Mouse (Mus musculus): ENCODE measurements around the gene Mdfi. TPM values are rescaled to one million over a fixed set of nuclear protein-coding genes. Genes with fewer than 3 reads are reported as not detected.
A peak's percentile ranks its signal among the peaks of the same experiment; 100 is the strongest.

The Mdfi gene
- 28.9 and 35.9 TPM in 2 replicates for polyA plus RNA-seq (2015; fragmentation: Nextera tagmentation; extraction: Ambion mirVana)

GRCm38 (mm10) chr17:47834482-47834767 is at the start of gene Mdfi:
TSS of gene Mdfi (minus strand) at chr17:47834691.
- peak within 1 kb of the TSS; percentile 90 for H3K4me2 ChIP-seq
- H3K36me3 ChIP-seq, result peaks cover 17% of the 10 kb centered on the region; the same call in 1 of the 2 replicates
- peak within 1 kb of the TSS; percentile 93 for H3K4me3 ChIP-seq
- H3K9me3 ChIP-seq, result no peaks in the 10 kb centered on the region
- peaks cover 3% of the 10 kb centered on the region; the same call in 1 of the 2 replicates for H3K27me3 ChIP-seq
- peak within 1 kb of the TSS; percentile 90 for H3K9ac ChIP-seq
- H3K27ac ChIP-seq, result peak within 1 kb of the TSS; percentile 96
- 7% methylated on average over 18 of the region's 18 CpGs for WGBS
- ATAC-seq (ENCODE audit: insufficient number of reproducible peaks, insufficient read depth, low FRiP score, low TSS enrichment, low read depth), result no peak
- peaks cover 44% of the 10 kb centered on the region for H3K4me1 ChIP-seq

DNA sequence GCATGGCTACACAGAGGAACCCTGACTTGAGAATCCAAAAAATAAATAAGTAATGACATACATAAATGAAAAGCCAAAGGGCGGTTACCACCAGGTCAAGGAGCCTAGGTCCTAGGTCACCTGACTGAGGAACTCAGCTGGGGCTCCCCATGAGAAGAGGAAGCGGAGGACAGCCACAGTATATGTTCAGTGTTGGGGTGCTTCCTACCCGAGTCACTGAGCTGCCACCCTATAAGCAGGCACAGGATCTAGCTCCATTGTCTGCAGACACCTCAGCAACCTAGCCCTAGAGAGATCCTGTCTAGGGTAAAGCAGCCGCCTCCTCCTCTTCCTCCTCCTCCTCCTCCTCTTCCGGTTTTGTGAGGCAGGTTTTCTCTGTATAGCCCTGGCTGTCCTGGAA is 48.6 kb upstream of the Mdfi start:
- no peak overlapping the region for H3K9ac ChIP-seq
- WGBS, result 84% methylated on average over 5 of the region's 5 CpGs
- ATAC-seq (ENCODE audit: insufficient number of reproducible peaks, insufficient read depth, low FRiP score, low TSS enrichment, low read depth), result no peak
- no peaks in the 10 kb centered on the region for H3K27me3 ChIP-seq
- no peaks in the 10 kb centered on the region for H3K9me3 ChIP-seq
- H3K4me3 ChIP-seq, result no peak overlapping the region
- H3K4me2 ChIP-seq, result no peak overlapping the region
- H3K27ac ChIP-seq, result no peak overlapping the region
- H3K4me1 ChIP-seq, result peaks cover 67% of the 10 kb centered on the region
- peaks cover 28% of the 10 kb centered on the region for H3K36me3 ChIP-seq

- no peak overlapping the region for H3K9ac ChIP-seq
- no peaks in the 10 kb centered on the region for H3K27me3 ChIP-seq
- H3K4me3 ChIP-seq, result no peak overlapping the region
- H3K9me3 ChIP-seq, result no peaks in the 10 kb centered on the region
- 31% methylated on average over 13 of the region's 13 CpGs for WGBS
- peaks cover 43% of the 10 kb centered on the region for H3K36me3 ChIP-seq
- H3K27ac ChIP-seq, result peak overlapping the region; percentile 22; the same call in 1 of the 2 replicates
- H3K4me2 ChIP-seq, result no peak overlapping the region
- no peak for ATAC-seq (ENCODE audit: insufficient number of reproducible peaks, insufficient read depth, low FRiP score, low TSS enrichment, low read depth)
- H3K4me1 ChIP-seq, result peaks cover 62% of the 10 kb centered on the region
These were observed 46.8 kb upstream of the Mdfi start for GRCm38 (mm10) chr17:47881330-47881729.

DNA sequence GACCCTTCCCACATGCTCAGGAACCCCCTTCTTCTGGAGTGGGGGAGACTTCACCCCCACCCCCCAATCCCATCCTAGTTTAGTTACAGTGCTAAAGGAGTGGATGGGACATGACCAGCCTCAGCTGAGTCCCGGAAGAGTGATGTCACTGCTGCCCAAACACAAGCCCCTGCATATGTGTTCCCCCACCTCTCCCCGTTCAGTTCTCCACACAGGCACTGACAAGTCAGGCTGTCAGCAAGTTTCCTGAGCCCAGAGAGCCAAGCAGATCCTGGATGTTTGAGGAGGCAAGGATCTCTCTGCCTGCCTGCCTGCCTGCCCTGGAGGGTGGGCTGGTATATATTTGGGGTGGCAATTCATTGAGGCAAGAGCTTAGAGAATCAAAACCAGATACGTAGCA is 44.7 kb upstream of the Mdfi start:
- H3K27ac ChIP-seq, result peak overlapping the region; percentile 76
- H3K4me3 ChIP-seq, result no peak overlapping the region
- 9% methylated on average over 3 of the region's 3 CpGs for WGBS
- H3K36me3 ChIP-seq, result peaks cover 50% of the 10 kb centered on the region
- H3K27me3 ChIP-seq, result no peaks in the 10 kb centered on the region
- peak overlapping the region; percentile 56 for H3K4me2 ChIP-seq
- H3K9me3 ChIP-seq, result no peaks in the 10 kb centered on the region
- H3K4me1 ChIP-seq, result peaks cover 64% of the 10 kb centered on the region
- ATAC-seq (ENCODE audit: insufficient number of reproducible peaks, insufficient read depth, low FRiP score, low TSS enrichment, low read depth), result no peak
- H3K9ac ChIP-seq, result peak overlapping the region; percentile 59

GRCm38 (mm10) chr17:47878378-47879089 is 44.0 kb upstream of the Mdfi start:
- H3K9me3 ChIP-seq, result no peaks in the 10 kb centered on the region
- WGBS, result 11% methylated on average over 34 of the region's 35 CpGs
- H3K4me1 ChIP-seq, result peaks cover 66% of the 10 kb centered on the region
- peak overlapping the region; percentile 59 for H3K9ac ChIP-seq
- H3K4me2 ChIP-seq, result peak overlapping the region; percentile 56
- peak overlapping the region; percentile 76 for H3K27ac ChIP-seq
- H3K27me3 ChIP-seq, result no peaks in the 10 kb centered on the region
- ATAC-seq (ENCODE audit: insufficient number of reproducible peaks, insufficient read depth, low FRiP score, low TSS enrichment, low read depth), result peak; percentile 29; the same call in 1 of the 2 replicates
- peak overlapping the region; percentile 17 for H3K4me3 ChIP-seq
- H3K36me3 ChIP-seq, result peaks cover 50% of the 10 kb centered on the region

DNA sequence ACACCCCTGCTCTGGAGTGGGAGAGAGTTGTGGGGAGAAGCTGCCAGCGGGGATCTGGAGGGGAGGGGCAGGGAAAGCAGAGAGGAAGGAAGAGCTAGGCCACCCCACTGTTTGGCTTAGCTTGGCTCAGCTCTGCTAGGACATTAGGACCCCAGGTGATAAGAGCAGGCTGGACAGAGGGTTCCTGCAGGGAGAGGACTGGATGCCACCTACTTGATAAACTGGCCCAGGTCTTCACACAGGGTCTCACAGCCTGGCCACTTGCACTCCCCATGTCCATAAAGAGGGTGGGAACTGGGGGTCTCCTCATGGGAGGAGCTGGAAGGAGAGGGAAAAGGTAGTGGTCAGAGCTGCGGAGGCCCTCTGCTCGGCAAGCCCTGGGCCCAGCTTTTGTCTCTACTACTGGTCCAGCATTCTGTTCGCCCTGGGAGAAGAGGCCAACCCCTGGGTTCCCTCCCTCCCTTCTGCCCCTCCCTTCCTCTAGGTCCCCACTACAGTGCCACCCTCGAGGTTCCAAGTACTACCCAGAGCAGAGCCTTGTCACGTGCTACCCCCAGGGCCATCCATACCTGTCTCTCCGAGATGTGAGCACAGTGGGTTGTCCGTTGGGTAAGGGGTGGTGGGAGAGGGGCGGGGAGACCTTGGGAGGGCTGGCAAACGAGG is 43.4 kb upstream of the Mdfi start:
- Histone ChIP-seq H3K36me3 (peaks cover 55% of the 10 kb centered on the region), H3K27ac (no peak overlapping the region), H3K4me1 (peaks cover 72% of the 10 kb centered on the region)

DNA sequence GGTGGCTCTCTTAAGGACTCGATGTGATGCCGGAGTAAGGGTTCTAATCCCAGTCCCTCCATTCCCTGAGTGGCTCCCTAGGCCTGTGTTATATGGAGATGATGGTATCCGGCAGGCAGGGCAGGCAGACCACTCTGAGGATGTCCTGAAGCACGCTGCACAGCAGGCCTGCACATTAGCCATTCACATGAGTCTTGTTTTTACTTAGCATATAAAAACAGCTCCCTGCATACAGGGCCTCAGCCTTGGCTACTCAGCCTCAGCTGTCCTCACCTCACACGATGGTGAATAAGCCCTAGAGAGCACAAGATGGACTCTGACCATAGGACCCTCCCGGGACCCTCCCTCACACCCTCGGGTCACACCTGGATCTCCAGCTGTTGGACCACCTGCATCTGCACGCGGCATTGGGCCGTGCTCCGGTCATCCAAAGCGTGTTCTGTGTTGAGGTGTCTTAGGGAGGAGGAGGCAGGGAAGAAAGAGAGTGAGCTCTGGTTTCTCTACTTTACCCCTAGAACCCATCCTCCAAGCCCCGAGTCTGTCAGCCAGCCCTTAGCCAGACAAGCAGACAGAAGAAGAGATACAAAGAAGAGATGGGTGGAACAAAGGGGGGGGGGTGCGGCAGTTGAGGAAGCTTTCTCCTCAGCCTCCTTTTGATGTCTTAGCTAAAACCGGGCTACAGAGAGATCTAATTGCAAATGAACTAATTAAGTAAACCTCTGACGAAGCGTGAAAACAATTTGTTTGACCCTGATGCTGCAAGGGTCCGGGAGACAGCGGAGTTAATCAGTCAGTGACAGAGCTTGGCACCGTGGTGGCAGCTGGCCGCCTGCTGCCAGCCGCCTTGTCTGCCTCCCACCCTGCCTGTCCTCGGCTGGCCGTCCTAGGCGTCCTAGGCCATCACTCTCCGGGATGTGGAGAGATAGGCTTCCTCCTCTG is 42.6 kb upstream of the Mdfi start:
- Histone ChIP-seq H3K36me3 (peaks cover 63% of the 10 kb centered on the region), H3K4me3 (no peak overlapping the region), H3K4me1 (peaks cover 66% of the 10 kb centered on the region), H3K27me3 (no peaks in the 10 kb centered on the region), H3K27ac (no peak overlapping the region), H3K9ac (no peak overlapping the region), H3K9me3 (no peaks in the 10 kb centered on the region), H3K4me2 (peak overlapping the region; percentile 56; the same call in 1 of the 2 replicates)
- ATAC-seq (ENCODE audit: insufficient number of reproducible peaks, insufficient read depth, low FRiP score, low TSS enrichment, low read depth), result no peak
- WGBS, result 53% methylated on average over 26 of the region's 26 CpGs

More for the DNA sequence above, 43.4 kb upstream of the Mdfi start:
- whole genome bisulfite sequencing, result 39% methylated on average over 10 of the region's 10 CpGs
- H3K9ac ChIP-seq, result peak overlapping the region; percentile 59; the same call in 1 of the 2 replicates
- peak overlapping the region; percentile 17 for H3K4me3 ChIP-seq
- H3K9me3 ChIP-seq, result no peaks in the 10 kb centered on the region
- peak overlapping the region; percentile 56 for H3K4me2 ChIP-seq
- no peak for ATAC-seq (ENCODE audit: insufficient number of reproducible peaks, insufficient read depth, low FRiP score, low TSS enrichment, low read depth)
- H3K27me3 ChIP-seq, result no peaks in the 10 kb centered on the region

GRCm38 (mm10) chr17:47873341-47873791 is 38.9 kb upstream of the Mdfi start:
- Histone ChIP-seq H3K27me3 (no peaks in the 10 kb centered on the region), H3K27ac (no peak overlapping the region), H3K9ac (no peak overlapping the region), H3K4me1 (peaks cover 29% of the 10 kb centered on the region), H3K9me3 (no peaks in the 10 kb centered on the region), H3K4me2 (peak overlapping the region; percentile 22; the same call in 1 of the 2 replicates), H3K4me3 (no peak overlapping the region), H3K36me3 (peaks cover 91% of the 10 kb centered on the region)
- 11% methylated on average over 9 of the region's 9 CpGs for WGBS
- peak; percentile 39; the same call in 1 of the 2 replicates for ATAC-seq (ENCODE audit: insufficient number of reproducible peaks, insufficient read depth, low FRiP score, low TSS enrichment, low read depth)

- H3K27ac ChIP-seq, result no peak overlapping the region
- WGBS, result 80% methylated on average over 31 of the region's 31 CpGs
- H3K9me3 ChIP-seq, result no peaks in the 10 kb centered on the region
- H3K27me3 ChIP-seq, result no peaks in the 10 kb centered on the region
- peaks cover 20% of the 10 kb centered on the region for H3K4me1 ChIP-seq
- H3K36me3 ChIP-seq, result peaks cover 92% of the 10 kb centered on the region
- H3K9ac ChIP-seq, result no peak overlapping the region
- ATAC-seq (ENCODE audit: insufficient number of reproducible peaks, insufficient read depth, low FRiP score, low TSS enrichment, low read depth), result no peak
- H3K4me3 ChIP-seq, result no peak overlapping the region
- H3K4me2 ChIP-seq, result no peak overlapping the region
These were observed 38.0 kb upstream of the Mdfi start for GRCm38 (mm10) chr17:47872311-47873011.

- Histone ChIP-seq H3K9ac (no peak overlapping the region), H3K36me3 (peaks cover 75% of the 10 kb centered on the region), H3K4me1 (peaks cover 14% of the 10 kb centered on the region), H3K4me2 (no peak overlapping the region), H3K4me3 (no peak overlapping the region), H3K27ac (no peak overlapping the region), H3K27me3 (no peaks in the 10 kb centered on the region), H3K9me3 (no peaks in the 10 kb centered on the region)
- no peak for ATAC-seq (ENCODE audit: insufficient number of reproducible peaks, insufficient read depth, low FRiP score, low TSS enrichment, low read depth)
- WGBS, result 93% methylated on average over 10 of the region's 10 CpGs
These were observed 35.4 kb upstream of the Mdfi start for GRCm38 (mm10) chr17:47869874-47870273.

DNA sequence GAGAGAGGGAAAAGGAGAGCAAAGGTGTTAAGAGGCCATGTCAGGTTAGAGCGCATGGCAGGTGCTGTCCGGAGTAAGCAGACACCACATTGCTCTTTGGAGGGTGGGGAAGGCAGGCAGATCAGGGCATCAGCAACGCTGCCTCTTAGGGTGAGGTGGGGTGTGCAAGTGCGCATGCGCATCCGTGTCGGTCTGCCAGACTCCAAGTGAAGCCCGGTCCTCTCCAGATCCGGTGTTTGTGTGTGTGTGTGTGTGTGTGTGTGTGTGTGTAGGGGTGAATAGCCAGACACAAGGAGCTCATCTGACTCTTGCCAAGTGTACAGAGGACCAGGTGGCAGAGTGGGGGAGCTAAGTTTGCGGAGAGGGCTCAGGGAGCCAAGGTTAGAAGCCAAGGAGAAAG is 31.5 kb upstream of the Mdfi start:
- Histone ChIP-seq H3K36me3 (peaks cover 39% of the 10 kb centered on the region), H3K4me1 (peaks cover 16% of the 10 kb centered on the region), H3K4me3 (no peak overlapping the region), H3K27me3 (no peaks in the 10 kb centered on the region), H3K27ac (no peak overlapping the region), H3K4me2 (no peak overlapping the region), H3K9ac (no peak overlapping the region), H3K9me3 (no peaks in the 10 kb centered on the region)
- no peak for ATAC-seq (ENCODE audit: insufficient number of reproducible peaks, insufficient read depth, low FRiP score, low TSS enrichment, low read depth)
- 72% methylated on average over 10 of the region's 10 CpGs for WGBS

Data from embryonic facial prominence, embryonic 13.5 days (tissue).